Mouse (Mus musculus): ENCODE data around the gene Cfap58.

DNA sequence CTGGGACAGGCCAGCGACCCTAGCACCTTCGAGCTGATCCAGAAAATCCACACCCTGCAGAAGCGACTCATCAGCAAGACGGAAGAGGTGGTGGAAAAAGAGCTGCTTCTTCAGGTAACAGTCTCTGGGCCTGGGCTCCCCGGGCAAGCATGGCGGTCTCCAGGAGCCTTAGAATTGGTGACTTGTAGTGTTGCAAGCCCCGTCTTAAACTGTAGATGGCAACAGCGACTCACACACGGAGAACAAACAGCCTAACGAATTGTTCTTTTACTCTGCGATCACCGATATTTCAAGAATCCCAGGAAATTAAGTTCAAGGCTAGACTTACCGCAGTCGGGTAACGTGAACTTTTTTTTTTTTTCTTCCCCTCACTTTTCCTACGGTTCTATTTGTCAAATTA lies 51.0 kb downstream of the Cfap58 start:
- TF ChIP-seq CTCF (IDR thresholded peaks at IDR 0.05; ENCODE audit: low read depth) (peak; percentile 61), EP300 (IDR thresholded peaks at IDR 0.05; ENCODE audit: low read depth) (no peak)
